In the genomic region with DNA sequence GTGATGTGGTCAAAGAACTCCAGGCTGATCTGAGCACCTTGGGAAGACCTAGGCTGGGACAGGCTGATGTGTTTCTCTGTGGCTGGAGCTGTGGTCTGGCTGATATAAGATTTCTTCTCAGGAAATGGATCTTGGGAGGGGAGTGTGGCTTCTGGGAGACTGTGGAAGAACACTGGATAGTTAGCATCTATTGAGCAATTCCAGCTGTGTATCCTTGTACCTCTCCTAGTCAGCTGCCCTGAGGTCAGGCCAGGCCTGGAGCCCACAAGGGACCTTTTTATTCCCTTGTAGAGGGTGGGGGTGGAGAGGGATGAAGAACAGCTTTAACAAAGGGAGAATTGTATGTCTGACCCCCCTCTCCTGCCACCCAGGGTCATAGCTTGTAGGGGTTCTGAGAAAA, we compare ENCODE assay signal across 15 mouse cellular contexts. TPM values are rescaled to one million over a fixed set of nuclear protein-coding genes. Genes with fewer than 3 reads are reported as not detected.
DNase-seq lines count a peak whose midpoint lies in the region; ATAC-seq and TF ChIP-seq lines count a peak whose summit lies in the region.
"Had no signal": no experiment of that assay in that cellular context is flagged by ENCODE, and none has a peak within 500 bp of the region (broad histone marks: within the 10 kb centered on the region; RNA-seq: fewer than 3 reads in every experiment).

No protein-coding gene starts in this region.

- ATAC-seq in lung, embryonic 16.5 days (ENCODE audit: low read depth), result peak; percentile 22; the same call in 1 of the 2 replicates
- ATAC-seq in embryonic facial prominence, embryonic 11.5 days (replicated peaks; ENCODE audit: insufficient number of reproducible peaks, low FRiP score, low TSS enrichment, low read depth), result no peak; the same call in 1 of the 2 replicates
- no peak for ATAC-seq in stomach, postnatal 0 days (ENCODE audit: low FRiP score, low TSS enrichment)

- TF ChIP-seq EP300 in stomach, postnatal 0 days (optimal IDR thresholded peaks at IDR 0.05), result no peak

- no peak overlapping the region for H3K4me2 ChIP-seq in lung, embryonic 16.5 days (ENCODE audit: low read depth, low read length)
- H3K4me2 ChIP-seq in embryonic facial prominence, embryonic 11.5 days (ENCODE audit: low read depth, low read length), result no peak overlapping the region
- no peak overlapping the region for H3K4me2 ChIP-seq in stomach, postnatal 0 days (replicated peaks; ENCODE audit: low read depth)
- H3K4me2 ChIP-seq: hindbrain, embryonic 13.5 days had no signal

- H3K9me3 ChIP-seq in lung, embryonic 16.5 days (ENCODE audit: control insufficient read depth, low read length), result no peaks in the 10 kb centered on the region
- H3K9me3 ChIP-seq in embryonic facial prominence, embryonic 11.5 days (replicated peaks; ENCODE audit: control insufficient read depth, low read length), result no peaks in the 10 kb centered on the region
- H3K9me3 ChIP-seq in stomach, postnatal 0 days (ENCODE audit: control insufficient read depth, low read length), result no peaks in the 10 kb centered on the region
- H3K9me3 ChIP-seq: hindbrain, embryonic 13.5 days had no signal

- no peaks in the 10 kb centered on the region for H3K36me3 ChIP-seq in lung, embryonic 16.5 days (ENCODE audit: control insufficient read depth, insufficient read depth, low read length)
- H3K36me3 ChIP-seq in embryonic facial prominence, embryonic 11.5 days (replicated peaks; ENCODE audit: control insufficient read depth, insufficient read depth, low read depth, low read length), result no peaks in the 10 kb centered on the region
- no peaks in the 10 kb centered on the region for H3K36me3 ChIP-seq in stomach, postnatal 0 days (ENCODE audit: control insufficient read depth, insufficient read depth, low read length)
- H3K36me3 ChIP-seq: hindbrain, embryonic 13.5 days had no signal

- no peak overlapping the region for H3K9ac ChIP-seq in lung, embryonic 16.5 days (ENCODE audit: low read length)
- H3K9ac ChIP-seq in embryonic facial prominence, embryonic 11.5 days (replicated peaks; ENCODE audit: low read length), result no peak overlapping the region
- no peak overlapping the region for H3K9ac ChIP-seq in stomach, postnatal 0 days (ENCODE audit: low read length)
- H3K9ac ChIP-seq: hindbrain, embryonic 13.5 days had no signal

- H3K27me3 ChIP-seq in lung, embryonic 16.5 days (ENCODE audit: control insufficient read depth, insufficient read depth, low read depth, low read length), result no peaks in the 10 kb centered on the region
- H3K27me3 ChIP-seq in embryonic facial prominence, embryonic 11.5 days (ENCODE audit: control insufficient read depth, insufficient read depth, low read length), result no peaks in the 10 kb centered on the region
- no peaks in the 10 kb centered on the region for H3K27me3 ChIP-seq in stomach, postnatal 0 days (ENCODE audit: control insufficient read depth, insufficient read depth, low read length)
- H3K27me3 ChIP-seq: hindbrain, embryonic 13.5 days had no signal

- intact Hi-C loops in heart, postnatal 10 days (cut with DNase I), result loop anchor here (5.0 to 10.0 kb wide), 2 partner anchors 212 to 1090 kb away; no protein-coding TSS in a partner anchor

- H3K27ac ChIP-seq in lung, embryonic 16.5 days (ENCODE audit: low read length), result peak overlapping the region; percentile 47; the same call in 1 of the 2 replicates
- no peak overlapping the region for H3K27ac ChIP-seq in embryonic facial prominence, embryonic 11.5 days (replicated peaks; ENCODE audit: low read depth, low read length)
- H3K27ac ChIP-seq in stomach, postnatal 0 days (replicated peaks), result 0 out of 2 replicates have a peak overlapping the region, but pooled peaks have one; percentile 18
- H3K27ac ChIP-seq: hindbrain, embryonic 13.5 days had no signal

- TF ChIP-seq CTCF in stomach, postnatal 0 days (IDR thresholded peaks at IDR 0.05; ENCODE audit: low read depth), result no peak

- H3K4me3 ChIP-seq in lung, embryonic 16.5 days (ENCODE audit: low read length), result no peak overlapping the region
- H3K4me3 ChIP-seq in embryonic facial prominence, embryonic 11.5 days (ENCODE audit: low read depth, low read length), result no peak overlapping the region
- no peak overlapping the region for H3K4me3 ChIP-seq in stomach, postnatal 0 days (ENCODE audit: low read depth, low read length)
- H3K4me3 ChIP-seq: hindbrain, embryonic 13.5 days had no signal

- H3K4me1 ChIP-seq in lung, embryonic 16.5 days (replicated peaks; ENCODE audit: control insufficient read depth, insufficient read depth, low read length), result peaks cover 10% of the 10 kb centered on the region
- H3K4me1 ChIP-seq in embryonic facial prominence, embryonic 11.5 days (ENCODE audit: control insufficient read depth, insufficient read depth, low read length), result no peaks in the 10 kb centered on the region
- H3K4me1 ChIP-seq in stomach, postnatal 0 days (replicated peaks; ENCODE audit: control insufficient read depth, insufficient read depth), result no peaks in the 10 kb centered on the region

- DNase-seq in heart, adult 9 months (ENCODE audit: low spot score in 2 of 2), result peak; percentile 34 to 52
- no peak for DNase-seq in heart, postnatal 10 days
- DNase-seq in lung, postnatal 36 days, result no peak
- DNase-seq in embryonic facial prominence, embryonic 11.5 days (ENCODE audit: low spot score), result peak; percentile 13
- no peak for DNase-seq in stomach, postnatal 0 days (ENCODE audit: low spot score)
- no peak for DNase-seq in ovary, adult 18-20 months (ENCODE audit: low spot score)
- DNase-seq: gastrocnemius, postnatal 25 days; kidney, adult 9 months; left cerebral cortex, postnatal 4 days; lung, postnatal 4 days; retina, postnatal 1 day; thymus, adult 18-20 months had no signal

RNA-seq across cellular contexts. Expression of a gene that starts 17.2 kb away (rescaled TPM):
- total RNA-seq in heart, postnatal 10 days (2021), result under 1 TPM; 0.05 to 0.20 TPM
- polyA plus RNA-seq in lung, embryonic 16.5 days (2015; fragmentation: Nextera tagmentation; extraction: Ambion mirVana), result 0.13 and 0.14 TPM in 2 replicates
- 0.03 TPM in 1 of 2 replicates, not detected in the other for polyA plus RNA-seq in embryonic facial prominence, embryonic 11.5 days (2014; fragmentation: Nextera tagmentation; extraction: Ambion mirVana)
- polyA plus RNA-seq in stomach, postnatal 0 days (2015; fragmentation: Nextera tagmentation; extraction: Ambion mirVana), result 0.57 and 0.61 TPM in 2 replicates
- total RNA-seq: monocyte, adult 5-6 weeks had no signal

RNA-seq across cellular contexts. Expression of a gene that starts 45.0 kb away (rescaled TPM):
- 1 to 10 TPM in 1 of 2 experiments, under 1 TPM in 1; 0.72 to 3.3 TPM for total RNA-seq in heart, postnatal 10 days (2021)
- polyA plus RNA-seq in lung, embryonic 16.5 days (2015; fragmentation: Nextera tagmentation; extraction: Ambion mirVana), result 1.4 and 1.8 TPM in 2 replicates
- 0.32 and 0.79 TPM in 2 replicates for polyA plus RNA-seq in embryonic facial prominence, embryonic 11.5 days (2014; fragmentation: Nextera tagmentation; extraction: Ambion mirVana)
- polyA plus RNA-seq in stomach, postnatal 0 days (2015; fragmentation: Nextera tagmentation; extraction: Ambion mirVana), result 2.7 and 3.3 TPM in 2 replicates

RNA-seq across cellular contexts. Expression of a gene that starts 45.2 kb away (rescaled TPM):
- not detected for total RNA-seq in heart, postnatal 10 days (2021)
- polyA plus RNA-seq in lung, embryonic 16.5 days (2015; fragmentation: Nextera tagmentation; extraction: Ambion mirVana), result not detected in 2 replicates
- polyA plus RNA-seq in embryonic facial prominence, embryonic 11.5 days (2014; fragmentation: Nextera tagmentation; extraction: Ambion mirVana), result not detected in 2 replicates
- not detected in 2 replicates for polyA plus RNA-seq in stomach, postnatal 0 days (2015; fragmentation: Nextera tagmentation; extraction: Ambion mirVana)
- total RNA-seq: gastrocnemius, postnatal 25 days; left cerebral cortex, postnatal 4 days; monocyte, adult 5-6 weeks had no signal
- polyA plus RNA-seq: hindbrain, embryonic 13.5 days had no signal

RNA-seq across cellular contexts. Expression of a gene that starts 45.2 kb away (rescaled TPM):
- total RNA-seq in heart, postnatal 10 days (2021), result not detected
- 0.21 TPM in 1 of 2 replicates, not detected in the other for polyA plus RNA-seq in lung, embryonic 16.5 days (2015; fragmentation: Nextera tagmentation; extraction: Ambion mirVana)
- polyA plus RNA-seq in embryonic facial prominence, embryonic 11.5 days (2014; fragmentation: Nextera tagmentation; extraction: Ambion mirVana), result not detected in 2 replicates
- polyA plus RNA-seq in stomach, postnatal 0 days (2015; fragmentation: Nextera tagmentation; extraction: Ambion mirVana), result 0.17 TPM in 1 of 2 replicates, not detected in the other
- total RNA-seq: gastrocnemius, postnatal 25 days; monocyte, adult 5-6 weeks had no signal
- polyA plus RNA-seq: hindbrain, embryonic 13.5 days had no signal

RNA-seq across cellular contexts. Expression of a gene that starts 50.3 kb away (rescaled TPM):
- total RNA-seq in heart, postnatal 10 days (2021), result not detected
- polyA plus RNA-seq in lung, embryonic 16.5 days (2015; fragmentation: Nextera tagmentation; extraction: Ambion mirVana), result 0.05 TPM in 1 of 2 replicates, not detected in the other
- 0.15 and 0.29 TPM in 2 replicates for polyA plus RNA-seq in embryonic facial prominence, embryonic 11.5 days (2014; fragmentation: Nextera tagmentation; extraction: Ambion mirVana)
- 0.02 and 0.08 TPM in 2 replicates for polyA plus RNA-seq in stomach, postnatal 0 days (2015; fragmentation: Nextera tagmentation; extraction: Ambion mirVana)
- total RNA-seq: monocyte, adult 5-6 weeks had no signal

Comparison
In these comparisons a context has a peak if more than half of its experiments do, and no peak if none do; other contexts are left out.
1. DNase-seq: peak in heart, adult 9 months (2 of 2) and embryonic facial prominence, embryonic 11.5 days (single experiment); none in heart, postnatal 10 days (0 of 2), lung, postnatal 36 days (single experiment), stomach, postnatal 0 days (single experiment) and ovary, adult 18-20 months (single experiment).